Mouse (Mus musculus): Measurements from ENCODE around the gene Arhgef15. TPM values are rescaled to one million over a fixed set of nuclear protein-coding genes. Genes with fewer than 3 reads are reported as not detected.
A peak's percentile ranks its signal among the peaks of the same experiment; 100 is the strongest.

Gene Arhgef15
- polyA plus RNA-seq, 1 experiment from 2014 or later, result 4.2 TPM

- WGBS, result 85% methylated on average over 1 of the region's 1 CpGs
- no peak for DNase-seq (ENCODE audit: low spot score, missing footprints)
- Histone ChIP-seq H3K4me2 (no peak overlapping the region), H3K36me3 (ENCODE audit: control insufficient read depth, insufficient read depth, low read length) (no peaks in the 10 kb centered on the region), H3K4me1 (ENCODE audit: control insufficient read depth, insufficient read depth, low read length) (peaks cover 10% of the 10 kb centered on the region), H3K27me3 (ENCODE audit: control insufficient read depth, insufficient read depth, low read length) (peaks cover 24% of the 10 kb centered on the region), H3K27ac (ENCODE audit: low read depth, low read length) (no peak overlapping the region), H3K9ac (ENCODE audit: low read length) (no peak overlapping the region), H3K9me3 (ENCODE audit: control insufficient read depth, low read length) (no peaks in the 10 kb centered on the region), H3K4me3 (ENCODE audit: low read depth, low read length) (no peak overlapping the region)
- ATAC-seq (ENCODE audit: low FRiP score), result no peak
Measured at GRCm38 (mm10) chr11:68957971-68958370, 691 bp upstream of the Arhgef15 start.

GRCm38 (mm10) chr11:68956697-68957096, 583 bp downstream of the Arhgef15 start:
- no peak overlapping the region for H3K4me2 ChIP-seq
- no peak overlapping the region for H3K27ac ChIP-seq (ENCODE audit: low read depth, low read length)
- H3K4me3 ChIP-seq (ENCODE audit: low read depth, low read length), result no peak overlapping the region
- 22% methylated on average over 13 of the region's 13 CpGs for WGBS
- no peak for ATAC-seq (ENCODE audit: low FRiP score)
- peaks cover 27% of the 10 kb centered on the region for H3K27me3 ChIP-seq (ENCODE audit: control insufficient read depth, insufficient read depth, low read length)
- no peak overlapping the region for H3K9ac ChIP-seq (ENCODE audit: low read length)
- H3K4me1 ChIP-seq (ENCODE audit: control insufficient read depth, insufficient read depth, low read length), result peaks cover 10% of the 10 kb centered on the region
- no peaks in the 10 kb centered on the region for H3K9me3 ChIP-seq (ENCODE audit: control insufficient read depth, low read length)
- no peaks in the 10 kb centered on the region for H3K36me3 ChIP-seq (ENCODE audit: control insufficient read depth, insufficient read depth, low read length)
- DNase-seq (ENCODE audit: low spot score, missing footprints), result peak; percentile 82

DNA sequence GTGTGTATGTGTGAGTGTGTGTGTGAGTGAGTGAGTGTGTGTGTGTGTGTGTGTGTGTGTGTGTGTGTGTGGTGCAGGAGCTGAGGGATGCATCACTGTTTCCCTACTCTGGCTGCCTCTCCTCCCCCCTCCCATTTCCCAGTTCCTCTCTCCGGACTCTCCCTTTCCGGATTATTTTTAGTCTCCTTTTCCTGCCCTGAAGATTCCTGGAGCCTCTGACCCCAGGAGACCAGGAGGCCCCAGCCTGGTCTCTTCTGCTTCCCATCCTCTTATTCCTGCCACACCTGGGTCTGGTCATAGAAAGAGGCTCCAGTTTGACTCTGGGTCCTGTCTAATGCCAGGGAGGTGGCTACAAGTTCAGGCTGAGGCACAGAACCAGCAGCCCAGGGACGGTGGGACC, 1.2 kb downstream of the Arhgef15 start:
- H3K9ac ChIP-seq (ENCODE audit: low read length), result no peak overlapping the region
- no peaks in the 10 kb centered on the region for H3K36me3 ChIP-seq (ENCODE audit: control insufficient read depth, insufficient read depth, low read length)
- H3K27ac ChIP-seq (ENCODE audit: low read depth, low read length), result no peak overlapping the region
- H3K4me1 ChIP-seq (ENCODE audit: control insufficient read depth, insufficient read depth, low read length), result peaks cover 10% of the 10 kb centered on the region
- H3K4me2 ChIP-seq, result no peak overlapping the region
- peaks cover 28% of the 10 kb centered on the region for H3K27me3 ChIP-seq (ENCODE audit: control insufficient read depth, insufficient read depth, low read length)
- no peak overlapping the region for H3K4me3 ChIP-seq (ENCODE audit: low read depth, low read length)
- 56% methylated on average over 3 of the region's 3 CpGs for WGBS
- DNase-seq (ENCODE audit: low spot score, missing footprints) (no peak), ATAC-seq (ENCODE audit: low FRiP score) (no peak)
- H3K9me3 ChIP-seq (ENCODE audit: control insufficient read depth, low read length), result no peaks in the 10 kb centered on the region

- peak overlapping the region; percentile 70; the same call in 1 of the 2 replicates for H3K4me2 ChIP-seq
- no peak overlapping the region for H3K27ac ChIP-seq (ENCODE audit: low read depth, low read length)
- ATAC-seq (ENCODE audit: low FRiP score), result no peak
- no peaks in the 10 kb centered on the region for H3K9me3 ChIP-seq (ENCODE audit: control insufficient read depth, low read length)
- WGBS, result 70% methylated on average over 5 of the region's 5 CpGs
- DNase-seq (ENCODE audit: low spot score, missing footprints), result peak; percentile 84
- H3K36me3 ChIP-seq (ENCODE audit: control insufficient read depth, insufficient read depth, low read length), result no peaks in the 10 kb centered on the region
- H3K27me3 ChIP-seq (ENCODE audit: control insufficient read depth, insufficient read depth, low read length), result peaks cover 28% of the 10 kb centered on the region
- peaks cover 10% of the 10 kb centered on the region for H3K4me1 ChIP-seq (ENCODE audit: control insufficient read depth, insufficient read depth, low read length)
- H3K4me3 ChIP-seq (ENCODE audit: low read depth, low read length), result no peak overlapping the region
- no peak overlapping the region; the same call in 1 of the 2 replicates for H3K9ac ChIP-seq (ENCODE audit: low read length)
Measured at GRCm38 (mm10) chr11:68955473-68955872, 1.8 kb downstream of the Arhgef15 start.

DNA sequence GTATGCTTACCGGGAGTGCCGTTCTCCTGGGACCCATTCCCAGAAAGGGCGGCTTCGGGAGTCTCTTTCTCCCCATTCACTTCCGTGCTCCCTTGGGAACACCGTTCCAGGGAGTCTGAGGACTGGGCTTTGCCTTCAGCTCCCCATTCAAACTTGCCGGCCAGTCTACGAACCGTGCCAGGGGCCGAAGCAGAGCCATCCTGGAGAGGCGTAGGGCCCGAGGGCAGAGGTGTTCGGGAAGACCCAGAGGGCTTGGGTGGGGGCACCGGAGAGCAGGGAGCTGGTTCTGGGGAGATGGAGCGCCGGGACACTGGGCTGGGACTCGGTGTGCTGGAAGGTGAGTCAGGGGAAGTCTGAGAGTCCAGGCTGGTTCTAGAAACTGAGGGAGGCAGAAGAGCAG, 2.9 kb downstream of the Arhgef15 start:
- peak overlapping the region; percentile 70 for H3K4me2 ChIP-seq
- ATAC-seq (ENCODE audit: low FRiP score), result no peak
- peaks cover 10% of the 10 kb centered on the region for H3K4me1 ChIP-seq (ENCODE audit: control insufficient read depth, insufficient read depth, low read length)
- WGBS, result 1% methylated on average over 17 of the region's 17 CpGs
- H3K9ac ChIP-seq (ENCODE audit: low read length), result peak overlapping the region; percentile 56
- H3K27ac ChIP-seq (ENCODE audit: low read depth, low read length), result no peak overlapping the region
- H3K9me3 ChIP-seq (ENCODE audit: control insufficient read depth, low read length), result no peaks in the 10 kb centered on the region
- DNase-seq (ENCODE audit: low spot score, missing footprints), result peak; percentile 92
- H3K36me3 ChIP-seq (ENCODE audit: control insufficient read depth, insufficient read depth, low read length), result no peaks in the 10 kb centered on the region
- H3K4me3 ChIP-seq (ENCODE audit: low read depth, low read length), result peak overlapping the region; percentile 27
- peaks cover 28% of the 10 kb centered on the region for H3K27me3 ChIP-seq (ENCODE audit: control insufficient read depth, insufficient read depth, low read length)

- H3K36me3 ChIP-seq (ENCODE audit: control insufficient read depth, insufficient read depth, low read length), result no peaks in the 10 kb centered on the region
- peaks cover 10% of the 10 kb centered on the region for H3K4me1 ChIP-seq (ENCODE audit: control insufficient read depth, insufficient read depth, low read length)
- peak overlapping the region; percentile 70 for H3K4me2 ChIP-seq
- H3K9me3 ChIP-seq (ENCODE audit: control insufficient read depth, low read length), result no peaks in the 10 kb centered on the region
- H3K4me3 ChIP-seq (ENCODE audit: low read depth, low read length), result peak overlapping the region; percentile 27; the same call in 1 of the 2 replicates
- WGBS, result 6% methylated on average over 13 of the region's 13 CpGs
- ATAC-seq (ENCODE audit: low FRiP score), result no peak
- peak; percentile 90 for DNase-seq (ENCODE audit: low spot score, missing footprints)
- peak overlapping the region; percentile 9; the same call in 1 of the 2 replicates for H3K9ac ChIP-seq (ENCODE audit: low read length)
- H3K27me3 ChIP-seq (ENCODE audit: control insufficient read depth, insufficient read depth, low read length), result peaks cover 28% of the 10 kb centered on the region
- H3K27ac ChIP-seq (ENCODE audit: low read depth, low read length), result no peak overlapping the region
Measured at GRCm38 (mm10) chr11:68953903-68954302, 3.4 kb downstream of the Arhgef15 start.

DNA sequence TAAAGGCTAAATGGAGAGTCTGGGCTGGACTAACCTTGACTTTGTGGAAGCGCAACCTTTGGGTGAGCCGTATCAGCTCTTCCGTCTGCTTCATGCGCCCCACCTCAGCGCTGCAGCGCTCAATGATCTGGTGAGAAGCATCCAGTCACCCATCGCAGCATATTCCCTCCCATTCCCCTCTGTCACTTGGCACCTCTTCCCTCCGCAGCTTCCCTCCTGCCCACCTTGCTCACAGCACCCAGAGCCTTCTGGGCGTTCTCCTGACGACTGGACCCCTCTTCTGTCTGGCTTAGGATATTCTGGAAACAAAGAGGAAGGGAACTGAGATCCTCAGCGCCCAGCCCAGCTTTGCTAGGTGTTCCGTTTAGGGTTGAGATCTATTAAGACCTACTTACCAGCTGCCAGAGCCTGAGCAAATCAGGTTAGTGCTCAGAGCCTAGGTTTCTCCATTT, 9.7 kb downstream of the Arhgef15 start:
- no peak for ATAC-seq (ENCODE audit: low FRiP score)
- Histone ChIP-seq H3K27me3 (ENCODE audit: control insufficient read depth, insufficient read depth, low read length) (peaks cover 4% of the 10 kb centered on the region; the same call in 1 of the 2 replicates), H3K36me3 (ENCODE audit: control insufficient read depth, insufficient read depth, low read length) (no peaks in the 10 kb centered on the region), H3K9ac (ENCODE audit: low read length) (peak overlapping the region; percentile 32; the same call in 1 of the 2 replicates), H3K4me2 (peak overlapping the region; percentile 18; the same call in 1 of the 2 replicates), H3K4me3 (ENCODE audit: low read depth, low read length) (no peak overlapping the region), H3K4me1 (ENCODE audit: control insufficient read depth, insufficient read depth, low read length) (no peaks in the 10 kb centered on the region), H3K9me3 (ENCODE audit: control insufficient read depth, low read length) (no peaks in the 10 kb centered on the region), H3K27ac (ENCODE audit: low read depth, low read length) (no peak overlapping the region)
- 6% methylated on average over 12 of the region's 12 CpGs for WGBS
- peak; percentile 87 for DNase-seq (ENCODE audit: low spot score, missing footprints)

- Histone ChIP-seq H3K27me3 (ENCODE audit: control insufficient read depth, insufficient read depth, low read length) (peaks cover 3% of the 10 kb centered on the region; the same call in 1 of the 2 replicates), H3K4me2 (peak overlapping the region; percentile 24; the same call in 1 of the 2 replicates), H3K9me3 (ENCODE audit: control insufficient read depth, low read length) (no peaks in the 10 kb centered on the region), H3K9ac (ENCODE audit: low read length) (peak overlapping the region; percentile 40), H3K36me3 (ENCODE audit: control insufficient read depth, insufficient read depth, low read length) (no peaks in the 10 kb centered on the region), H3K4me3 (ENCODE audit: low read depth, low read length) (0 out of 2 replicates have a peak overlapping the region, but pooled peaks have one; percentile 7), H3K27ac (ENCODE audit: low read depth, low read length) (no peak overlapping the region), H3K4me1 (ENCODE audit: control insufficient read depth, insufficient read depth, low read length) (no peaks in the 10 kb centered on the region)
- ATAC-seq (ENCODE audit: low FRiP score), result no peak
- no peak for DNase-seq (ENCODE audit: low spot score, missing footprints)
- WGBS, result 12% methylated on average over 16 of the region's 16 CpGs
Measured at GRCm38 (mm10) chr11:68946806-68947440, 10.4 kb downstream of the Arhgef15 start.

DNA sequence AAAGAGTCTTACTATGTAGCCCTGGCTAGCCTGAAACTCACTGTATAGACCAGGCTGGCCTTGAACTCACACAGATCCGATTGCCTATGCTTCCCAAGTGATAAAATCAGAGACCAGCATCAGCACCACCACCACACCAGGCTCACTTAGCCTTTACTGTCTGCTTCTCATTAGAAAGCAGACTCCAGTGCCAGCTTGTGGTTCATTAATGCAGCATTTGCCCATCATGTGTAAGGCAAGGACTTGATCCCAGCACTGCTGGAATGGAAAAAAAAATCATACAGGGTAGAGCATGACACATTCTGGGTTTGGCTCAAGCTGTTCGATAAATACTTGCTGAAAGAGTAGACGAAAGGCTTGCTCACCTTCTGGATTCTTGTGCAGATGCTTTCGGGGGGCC, 11.3 kb downstream of the Arhgef15 start:
- Histone ChIP-seq H3K4me3 (ENCODE audit: low read depth, low read length) (no peak overlapping the region), H3K36me3 (ENCODE audit: control insufficient read depth, insufficient read depth, low read length) (no peaks in the 10 kb centered on the region), H3K9ac (ENCODE audit: low read length) (no peak overlapping the region), H3K4me2 (no peak overlapping the region), H3K4me1 (ENCODE audit: control insufficient read depth, insufficient read depth, low read length) (no peaks in the 10 kb centered on the region), H3K27ac (ENCODE audit: low read depth, low read length) (no peak overlapping the region), H3K27me3 (ENCODE audit: control insufficient read depth, insufficient read depth, low read length) (no peaks in the 10 kb centered on the region), H3K9me3 (ENCODE audit: control insufficient read depth, low read length) (no peaks in the 10 kb centered on the region)
- WGBS, result 92% methylated on average over 4 of the region's 4 CpGs
- no peak for DNase-seq (ENCODE audit: low spot score, missing footprints)
- ATAC-seq (ENCODE audit: low FRiP score), result no peak
